Mouse (Mus musculus): ENCODE data around the gene Akap1. TPM values are rescaled to one million over a fixed set of nuclear protein-coding genes. Genes with fewer than 3 reads are reported as not detected.

The Akap1 gene
- polyA plus RNA-seq, 1 experiment = 25.4 TPM

DNA sequence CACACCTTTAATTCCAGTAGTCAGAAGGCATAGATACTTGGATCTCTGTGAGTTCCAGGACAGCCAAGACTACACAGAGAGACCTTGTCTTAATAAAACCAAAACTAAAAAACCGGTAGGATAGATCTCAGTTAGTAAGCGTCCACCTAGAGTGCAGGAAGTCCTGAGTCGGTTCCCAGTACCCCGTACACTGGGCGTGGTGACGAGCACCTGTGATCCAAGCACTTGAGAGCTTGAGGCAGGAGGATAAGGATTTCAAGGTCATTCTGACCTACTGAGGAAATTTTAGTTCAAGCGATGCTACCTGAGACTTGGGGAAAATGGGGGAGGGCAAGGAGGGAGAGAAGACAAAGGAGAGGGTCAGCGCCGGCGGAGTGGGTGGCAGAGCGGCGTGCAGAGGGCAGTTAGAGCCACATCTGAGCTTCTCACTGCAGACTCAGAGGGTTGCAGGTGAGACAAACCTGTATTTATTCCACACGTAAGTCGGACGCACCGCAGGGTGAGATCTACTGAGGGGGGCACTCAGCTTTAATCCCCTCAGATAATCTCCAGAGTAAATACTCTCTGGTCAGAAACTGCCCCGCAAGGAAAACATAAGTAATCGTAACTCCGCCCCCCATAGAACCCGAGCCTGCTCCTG lies 8.8 kb upstream of the Akap1 start:
- Histone ChIP-seq H3K4me2 (ENCODE audit: low read depth) (peak overlapping the region; percentile 60), H3K27me3 (ENCODE audit: control insufficient read depth, insufficient read depth, insufficient read length) (no peaks in the 10 kb centered on the region), H3ac (ENCODE audit: control insufficient read depth, insufficient read length) (no peak overlapping the region), H3K4me3 (no peak overlapping the region), H3K36me3 (ENCODE audit: control insufficient read depth, insufficient read depth) (no peaks in the 10 kb centered on the region), H3K79me2 (ENCODE audit: control insufficient read depth, insufficient read depth) (no peaks in the 10 kb centered on the region)
- TF ChIP-seq MYOD1 (IDR thresholded peaks at IDR 0.05; ENCODE audit: control insufficient read depth in 1 of 3, insufficient read length in 2 of 3, low read depth in 2 of 3) (no peak), USF1 (IDR thresholded peaks at IDR 0.05; ENCODE audit: low read depth) (no peak), CEBPB (IDR thresholded peaks at IDR 0.05; ENCODE audit: insufficient read depth, poor library complexity, severe bottlenecking) (no peak), SRF (IDR thresholded peaks at IDR 0.05; ENCODE audit: control insufficient read depth, insufficient read length, low read depth) (no peak), MAX (IDR thresholded peaks at IDR 0.05; ENCODE audit: low read depth) (no peak), TCF12 (IDR thresholded peaks at IDR 0.05; ENCODE audit: insufficient read depth, poor library complexity, severe bottlenecking) (no peak), MYOG (IDR thresholded peaks at IDR 0.05; ENCODE audit: control insufficient read depth in 1 of 3, insufficient read depth in 1 of 3, insufficient read length in 2 of 3, low read depth in 2 of 3) (no peak), TCF3 (IDR thresholded peaks at IDR 0.05; ENCODE audit: insufficient read length, low read depth) (no peak), REST (IDR thresholded peaks at IDR 0.05; ENCODE audit: insufficient read depth, insufficient read length) (no peak), POLR2A (IDR thresholded peaks at IDR 0.05; ENCODE audit: insufficient read length, low read depth) (no peak), E2F4 (IDR thresholded peaks at IDR 0.05; ENCODE audit: insufficient read depth) (no peak), POLR2AphosphoS2 (IDR thresholded peaks at IDR 0.05; ENCODE audit: insufficient read length, low read depth) (no peak)

GRCm38 (mm10) chr11:88869443-88869842 lies 5.1 kb upstream of the Akap1 start:
- TF ChIP-seq REST (IDR thresholded peaks at IDR 0.05; ENCODE audit: insufficient read depth, insufficient read length) (no peak), MAX (IDR thresholded peaks at IDR 0.05; ENCODE audit: low read depth) (no peak), MYOG (IDR thresholded peaks at IDR 0.05; ENCODE audit: control insufficient read depth in 1 of 3, insufficient read depth in 1 of 3, insufficient read length in 2 of 3, low read depth in 2 of 3) (no peak), SRF (IDR thresholded peaks at IDR 0.05; ENCODE audit: control insufficient read depth, insufficient read length, low read depth) (no peak), POLR2AphosphoS2 (IDR thresholded peaks at IDR 0.05; ENCODE audit: insufficient read length, low read depth) (no peak)
- Histone ChIP-seq H3K79me2 (ENCODE audit: control insufficient read depth, insufficient read depth) (no peaks in the 10 kb centered on the region), H3K4me3 (no peak overlapping the region), H3ac (ENCODE audit: control insufficient read depth, insufficient read length) (no peak overlapping the region), H3K4me2 (ENCODE audit: low read depth) (no peak overlapping the region), H3K27me3 (ENCODE audit: control insufficient read depth, insufficient read depth, insufficient read length) (no peaks in the 10 kb centered on the region), H3K36me3 (ENCODE audit: control insufficient read depth, insufficient read depth) (no peaks in the 10 kb centered on the region)

- H3K27me3 ChIP-seq (ENCODE audit: control insufficient read depth, insufficient read depth, insufficient read length) = no peaks in the 10 kb centered on the region
Observed at GRCm38 (mm10) chr11:88863904-88864457, 405 bp downstream of the Akap1 start.

GRCm38 (mm10) chr11:88863071-88863903 lies 1.1 kb downstream of the Akap1 start:
- H3K79me2 ChIP-seq (ENCODE audit: control insufficient read depth, insufficient read depth) = peaks cover 48% of the 10 kb centered on the region
- TF ChIP-seq MYOD1 (IDR thresholded peaks at IDR 0.05; ENCODE audit: control insufficient read depth in 1 of 3, insufficient read length in 2 of 3, low read depth in 2 of 3) = no peak
- TF ChIP-seq USF1 (IDR thresholded peaks at IDR 0.05; ENCODE audit: low read depth) = peak; percentile 85
- no peaks in the 10 kb centered on the region for H3K36me3 ChIP-seq (ENCODE audit: control insufficient read depth, insufficient read depth)
- peak overlapping the region; percentile 96 for H3K4me2 ChIP-seq (ENCODE audit: low read depth)
- no peaks in the 10 kb centered on the region for H3K27me3 ChIP-seq (ENCODE audit: control insufficient read depth, insufficient read depth, insufficient read length)
- peak overlapping the region; percentile 71 for H3K4me3 ChIP-seq
- H3ac ChIP-seq (ENCODE audit: control insufficient read depth, insufficient read length) = peak overlapping the region; percentile 45

More at GRCm38 (mm10) chr11:88863904-88864457, 405 bp downstream of the Akap1 start:
- H3K4me3 ChIP-seq = peak overlapping the region; percentile 71
- peak overlapping the region; percentile 45 for H3ac ChIP-seq (ENCODE audit: control insufficient read depth, insufficient read length)
- no peaks in the 10 kb centered on the region for H3K36me3 ChIP-seq (ENCODE audit: control insufficient read depth, insufficient read depth)
- peak overlapping the region; percentile 96 for H3K4me2 ChIP-seq (ENCODE audit: low read depth)
- TF ChIP-seq MYOD1 (IDR thresholded peaks at IDR 0.05; ENCODE audit: control insufficient read depth in 1 of 3, insufficient read length in 2 of 3, low read depth in 2 of 3) (peak in 1 of 3 experiments; percentile 17), MYOG (IDR thresholded peaks at IDR 0.05; ENCODE audit: control insufficient read depth in 1 of 3, insufficient read depth in 1 of 3, insufficient read length in 2 of 3, low read depth in 2 of 3) (no peak)
- peaks cover 48% of the 10 kb centered on the region for H3K79me2 ChIP-seq (ENCODE audit: control insufficient read depth, insufficient read depth)

GRCm38 (mm10) chr11:88862355-88862754 lies 2.0 kb downstream of the Akap1 start:
- Histone ChIP-seq H3K4me2 (ENCODE audit: low read depth) (peak overlapping the region; percentile 96), H3ac (ENCODE audit: control insufficient read depth, insufficient read length) (no peak overlapping the region)
- TF ChIP-seq USF1 (IDR thresholded peaks at IDR 0.05; ENCODE audit: low read depth) = no peak
- no peak for TF ChIP-seq SRF (IDR thresholded peaks at IDR 0.05; ENCODE audit: control insufficient read depth, insufficient read length, low read depth)
- no peak for TF ChIP-seq MAX (IDR thresholded peaks at IDR 0.05; ENCODE audit: low read depth)
- no peak for TF ChIP-seq POLR2A (IDR thresholded peaks at IDR 0.05; ENCODE audit: insufficient read length, low read depth)
- no peak for TF ChIP-seq POLR2AphosphoS2 (IDR thresholded peaks at IDR 0.05; ENCODE audit: insufficient read length, low read depth)
- no peak for TF ChIP-seq CEBPB (IDR thresholded peaks at IDR 0.05; ENCODE audit: insufficient read depth, poor library complexity, severe bottlenecking)
- TF ChIP-seq MYOG (IDR thresholded peaks at IDR 0.05; ENCODE audit: control insufficient read depth in 1 of 3, insufficient read depth in 1 of 3, insufficient read length in 2 of 3, low read depth in 2 of 3) = no peak
- TF ChIP-seq E2F4 (IDR thresholded peaks at IDR 0.05; ENCODE audit: insufficient read depth) = no peak
- TF ChIP-seq TCF3 (IDR thresholded peaks at IDR 0.05; ENCODE audit: insufficient read length, low read depth) = no peak
- TF ChIP-seq TCF12 (IDR thresholded peaks at IDR 0.05; ENCODE audit: insufficient read depth, poor library complexity, severe bottlenecking) = no peak
- TF ChIP-seq REST (IDR thresholded peaks at IDR 0.05; ENCODE audit: insufficient read depth, insufficient read length) = no peak
- TF ChIP-seq MYOD1 (IDR thresholded peaks at IDR 0.05; ENCODE audit: control insufficient read depth in 1 of 3, insufficient read length in 2 of 3, low read depth in 2 of 3) = no peak

More at GRCm38 (mm10) chr11:88862355-88862754, 2.0 kb downstream of the Akap1 start:
- no peaks in the 10 kb centered on the region for H3K36me3 ChIP-seq (ENCODE audit: control insufficient read depth, insufficient read depth)
- peaks cover 48% of the 10 kb centered on the region for H3K79me2 ChIP-seq (ENCODE audit: control insufficient read depth, insufficient read depth)
- H3K27me3 ChIP-seq (ENCODE audit: control insufficient read depth, insufficient read depth, insufficient read length) = no peaks in the 10 kb centered on the region
- H3K4me3 ChIP-seq = peak overlapping the region; percentile 71

Measured in myocyte (in vitro differentiated cells).